Mouse (Mus musculus): ENCODE data around the gene Adi1.

DNA sequence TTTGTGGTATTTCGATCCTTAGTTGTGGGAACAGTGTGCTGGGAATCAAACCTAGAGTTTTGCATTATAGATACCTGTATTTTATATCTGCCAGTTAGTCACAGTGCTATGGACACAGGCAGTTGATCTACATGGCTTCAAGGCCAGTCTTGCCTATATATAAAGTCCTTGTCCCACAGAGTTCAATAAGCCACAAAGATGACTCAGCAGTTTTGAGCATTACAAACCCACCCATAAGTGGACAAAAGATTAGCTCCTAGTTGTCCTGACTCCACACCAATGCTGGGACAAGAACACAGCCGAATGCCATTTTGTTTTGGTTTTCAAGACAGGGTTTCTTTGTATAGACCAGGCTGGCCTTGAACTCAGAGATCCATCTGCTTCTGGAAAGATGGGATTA lies 46.6 kb upstream of the Adi1 start:
- TF ChIP-seq CTCF (IDR thresholded peaks at IDR 0.05; ENCODE audit: insufficient read depth, low read length) (no peak), POLR2A (IDR thresholded peaks at IDR 0.05; ENCODE audit: borderline replicate concordance, extremely low read depth, low read depth, low read length) (no peak)

Data from lung, adult 2 months (tissue).